Mouse (Mus musculus) heart, embryonic 16.5 days (tissue): ENCODE data around the gene Efnb2. TPM values are rescaled to one million over a fixed set of nuclear protein-coding genes. Genes with fewer than 3 reads are reported as not detected.

ENCODE experiments used
- ATAC-seq: fragments of 200-750 bp; cut with Nextera tagmentation; replicated peaks from 2 replicates; pipeline ENCODE4 v1.8.0; 2017; ENCODE audit warnings: moderate number of reproducible peaks; ENCODE audit not compliant: insufficient read depth, low FRiP score; ENCODE audit errors: extremely low read depth
- H3K27ac ChIP-seq: fragments of 300-500 bp; sonication (generic); 2 replicates; pipeline ENCODE4 v1.5.1; 2014; ENCODE audit warnings: mild to moderate bottlenecking, low read length, control low read depth, moderate library complexity
- H3K27me3 ChIP-seq: fragments of 300-500 bp; sonication (generic); 2 replicates; pipeline ENCODE4 v1.6.1; 2014; ENCODE audit warnings: low read length, mixed read lengths; ENCODE audit not compliant: control insufficient read depth, insufficient read depth
- H3K36me3 ChIP-seq: fragments of 300-500 bp; sonication (generic); 2 replicates; pipeline ENCODE4 v1.6.1; 2014; ENCODE audit not compliant: control insufficient read depth, insufficient read depth
- H3K4me1 ChIP-seq: fragments of 300-500 bp; sonication (generic); 2 replicates; pipeline ENCODE4 v1.6.1; 2014; ENCODE audit warnings: low read length, mixed read lengths; ENCODE audit not compliant: control insufficient read depth, insufficient read depth
- H3K4me2 ChIP-seq: fragments of 300-500 bp; sonication (generic); 2 replicates; pipeline ENCODE4 v1.6.1; 2014; ENCODE audit warnings: low read depth, mild to moderate bottlenecking, control low read depth, low read length
- H3K4me3 ChIP-seq: fragments of 300-500 bp; sonication (generic); 2 replicates; pipeline ENCODE4 v1.5.1; 2014; ENCODE audit warnings: mild to moderate bottlenecking, control low read depth, low read length
- H3K9ac ChIP-seq: fragments of 300-500 bp; sonication (generic); 2 replicates; pipeline ENCODE4 v1.6.1; 2014; ENCODE audit warnings: low read length, control low read depth
- H3K9me3 ChIP-seq: fragments of 300-500 bp; sonication (generic); replicated peaks from 2 replicates; pipeline ENCODE4 v1.6.1; 2016; ENCODE audit warnings: low read length; ENCODE audit not compliant: control insufficient read depth
- WGBS: fragments of 180-500 bp; shearing (Covaris S2); extraction: QIAGEN DNeasy Blood & Tissue Kit; methylation state at CpG from one replicate; pipeline ENCODE4 v1.1.7; 2014; 5-methylcytosine and 5-hydroxymethylcytosine counted together
- polyA plus RNA-seq: library from polyadenylated mRNA; unstranded; fragments of >200 nt; fragmentation: Nextera tagmentation; extraction: Ambion mirVana; gene quantifications from 2 replicates; pipeline ENCODE4 v1.2.1, GENCODE M21; 2015

The Efnb2 gene
- polyA plus RNA-seq, 1 experiment from 2014 or later, result 8.4 TPM

DNA sequence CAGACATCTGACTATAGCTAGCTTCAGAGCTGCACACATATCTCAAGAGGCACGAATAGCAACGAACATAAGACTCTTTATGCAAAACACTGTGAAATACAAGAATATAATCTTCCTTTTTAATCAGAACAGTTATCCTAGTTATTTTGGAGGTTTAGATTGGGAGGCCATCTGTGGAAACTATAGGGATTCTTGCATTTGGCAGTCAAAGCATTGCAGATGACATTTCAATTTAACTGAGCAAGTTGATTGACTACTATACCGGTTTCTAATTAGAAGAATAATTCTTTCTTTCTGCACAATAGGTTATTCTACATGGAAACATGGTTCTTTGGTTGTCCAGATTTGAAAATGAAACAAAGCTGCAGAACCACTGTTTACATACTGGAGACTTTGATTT lies 38.6 kb downstream of the Efnb2 start:
- H3K36me3 ChIP-seq, result peaks cover 8% of the 10 kb centered on the region

DNA sequence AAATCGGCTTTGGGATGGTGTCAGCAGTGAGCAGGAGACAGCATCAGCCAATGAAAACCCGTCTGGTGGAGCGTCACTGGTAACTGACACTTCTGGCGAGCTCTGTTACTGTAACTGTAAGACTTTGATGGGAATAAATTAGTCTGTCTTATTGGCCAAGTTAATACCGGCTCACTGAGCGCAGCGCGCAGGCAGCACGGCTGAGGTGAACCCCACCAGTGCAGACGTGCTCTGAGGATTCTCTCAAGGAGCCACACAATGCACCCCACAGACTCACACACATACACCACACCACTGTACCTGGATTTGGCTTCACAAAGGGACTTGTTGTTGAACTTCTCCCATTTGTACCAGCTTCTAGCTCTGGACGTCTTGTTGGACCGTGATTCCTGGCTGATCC lies 39.0 kb downstream of the Efnb2 start:
- Histone ChIP-seq H3K27me3 (no peaks in the 10 kb centered on the region), H3K9me3 (no peaks in the 10 kb centered on the region), H3K4me1 (peaks cover 6% of the 10 kb centered on the region), H3K36me3 (peaks cover 8% of the 10 kb centered on the region), H3K27ac (no peak overlapping the region), H3K4me3 (no peak overlapping the region), H3K9ac (no peak overlapping the region), H3K4me2 (no peak overlapping the region)
- no peak for ATAC-seq
- whole genome bisulfite sequencing, result 91% methylated on average over 12 of the region's 12 CpGs

More for the DNA sequence above, 38.6 kb downstream of the Efnb2 start:
- Histone ChIP-seq H3K9me3 (no peaks in the 10 kb centered on the region), H3K9ac (no peak overlapping the region), H3K4me1 (peaks cover 6% of the 10 kb centered on the region), H3K27ac (no peak overlapping the region), H3K27me3 (no peaks in the 10 kb centered on the region), H3K4me2 (no peak overlapping the region), H3K4me3 (no peak overlapping the region)
- ATAC-seq, result no peak
- WGBS, result 87% methylated on average over 3 of the region's 3 CpGs

DNA sequence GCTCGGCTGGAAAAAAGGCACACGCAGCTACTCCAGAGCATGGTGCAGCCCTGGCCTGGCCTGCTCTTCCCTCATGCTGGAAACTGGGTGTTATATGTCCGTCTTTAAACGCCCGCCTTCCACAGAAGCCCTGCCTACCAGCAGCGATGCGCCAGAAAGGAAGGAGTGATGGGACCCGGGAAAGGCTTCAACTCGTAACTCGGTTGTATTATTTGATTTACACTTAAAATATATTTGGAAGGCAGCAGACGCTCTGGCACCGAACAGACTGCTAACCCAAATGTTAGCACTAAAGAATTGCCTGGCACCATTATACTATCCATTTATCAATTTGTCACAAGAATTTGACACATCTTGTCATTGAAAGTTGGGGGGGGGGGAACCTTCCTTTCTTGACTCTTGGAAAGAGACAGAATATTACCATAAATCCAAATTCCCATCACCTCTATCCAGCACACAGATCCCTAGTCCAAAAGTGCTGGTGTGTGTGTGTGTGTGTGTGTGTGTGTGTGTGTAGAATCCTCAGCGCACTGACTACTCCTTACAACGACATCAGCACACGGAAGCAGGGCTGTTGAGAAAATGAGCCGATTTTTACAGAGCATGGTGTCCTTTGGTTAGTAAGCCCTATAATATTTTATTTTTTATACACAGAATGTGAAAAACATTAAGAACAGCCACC lies 39.7 kb downstream of the Efnb2 start:
- Histone ChIP-seq H3K36me3 (peaks cover 8% of the 10 kb centered on the region), H3K4me3 (no peak overlapping the region), H3K27ac (no peak overlapping the region), H3K4me2 (no peak overlapping the region), H3K9ac (no peak overlapping the region), H3K27me3 (no peaks in the 10 kb centered on the region), H3K4me1 (peaks cover 6% of the 10 kb centered on the region), H3K9me3 (no peaks in the 10 kb centered on the region)
- ATAC-seq, result no peak
- 87% methylated on average over 16 of the region's 16 CpGs for WGBS

DNA sequence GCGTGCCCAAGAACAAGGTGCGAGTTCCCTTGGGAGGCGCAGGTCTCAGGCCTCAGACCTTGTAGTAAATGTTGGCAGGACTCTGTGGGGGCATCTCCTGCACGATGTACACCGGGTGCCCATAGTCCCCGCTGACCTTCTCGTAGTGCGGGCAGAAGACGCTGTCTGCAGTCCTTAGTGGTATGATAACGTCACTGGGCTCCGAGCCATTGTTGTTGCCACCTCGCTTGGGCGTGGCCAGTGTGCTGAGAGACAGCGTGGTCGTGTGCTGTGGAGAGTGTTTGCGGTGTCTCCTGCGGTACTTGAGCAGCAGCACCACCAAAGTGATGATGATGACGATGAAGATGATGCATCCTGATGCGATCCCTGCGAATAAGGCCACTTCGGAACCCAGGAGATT lies 40.5 kb downstream of the Efnb2 start:
- peaks cover 6% of the 10 kb centered on the region for H3K4me1 ChIP-seq
- H3K36me3 ChIP-seq, result peaks cover 8% of the 10 kb centered on the region
- H3K4me3 ChIP-seq, result no peak overlapping the region
- no peak overlapping the region for H3K27ac ChIP-seq
- no peak overlapping the region for H3K9ac ChIP-seq
- H3K9me3 ChIP-seq, result no peaks in the 10 kb centered on the region
- no peaks in the 10 kb centered on the region for H3K27me3 ChIP-seq
- WGBS, result 80% methylated on average over 21 of the region's 21 CpGs
- H3K4me2 ChIP-seq, result no peak overlapping the region
- no peak for ATAC-seq

DNA sequence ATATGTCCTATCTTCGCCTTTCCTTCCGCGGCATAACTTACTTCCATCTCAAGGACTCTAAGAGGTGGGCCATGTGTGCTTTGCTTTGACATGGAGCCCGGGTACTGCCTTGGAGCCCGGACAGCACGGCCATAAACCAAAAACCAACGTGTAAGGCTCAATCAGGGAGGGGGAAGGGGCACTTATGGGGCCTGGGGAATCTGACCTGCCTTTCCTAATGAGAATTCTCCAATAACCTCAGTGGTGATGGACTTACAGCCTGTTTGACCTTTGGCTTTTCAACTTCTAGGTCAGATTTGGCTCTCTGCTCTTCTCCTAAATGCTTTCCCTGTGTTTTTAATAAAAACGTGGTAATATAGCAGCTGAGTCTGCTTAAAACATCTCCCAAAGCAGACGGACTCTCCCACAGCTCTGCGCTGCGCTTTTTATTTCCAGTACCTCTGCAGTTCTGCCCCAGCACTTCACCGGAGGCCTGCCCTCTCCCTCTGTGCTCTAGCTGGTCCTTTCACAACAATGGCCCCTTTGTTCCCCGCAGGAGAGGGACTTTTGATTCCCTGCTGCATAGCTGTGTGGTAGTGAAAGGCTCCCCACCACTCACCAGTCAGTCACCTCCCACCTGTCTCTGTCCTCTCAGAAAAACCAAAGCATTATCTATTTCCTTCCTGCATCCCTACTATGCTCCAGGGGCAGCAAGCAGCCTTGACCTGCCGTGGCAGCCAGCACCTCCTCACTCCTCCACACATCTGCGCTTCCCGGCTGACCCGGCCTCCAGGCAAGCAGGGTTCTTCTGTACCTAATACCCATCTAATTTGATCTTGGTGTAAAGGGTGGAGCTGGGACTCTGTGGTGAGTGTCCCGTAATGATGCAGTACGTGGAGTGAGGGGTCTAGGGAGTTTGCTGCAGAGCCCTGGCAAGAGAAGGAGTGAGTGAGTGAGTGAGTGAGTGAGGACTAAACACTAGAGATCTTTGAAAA lies 41.5 kb downstream of the Efnb2 start:
- Histone ChIP-seq H3K27me3 (no peaks in the 10 kb centered on the region), H3K9me3 (no peaks in the 10 kb centered on the region), H3K4me1 (peaks cover 6% of the 10 kb centered on the region), H3K9ac (no peak overlapping the region), H3K4me3 (no peak overlapping the region), H3K36me3 (peaks cover 8% of the 10 kb centered on the region), H3K4me2 (no peak overlapping the region), H3K27ac (no peak overlapping the region)
- ATAC-seq, result no peak
- WGBS, result 61% methylated on average over 19 of the region's 19 CpGs

DNA sequence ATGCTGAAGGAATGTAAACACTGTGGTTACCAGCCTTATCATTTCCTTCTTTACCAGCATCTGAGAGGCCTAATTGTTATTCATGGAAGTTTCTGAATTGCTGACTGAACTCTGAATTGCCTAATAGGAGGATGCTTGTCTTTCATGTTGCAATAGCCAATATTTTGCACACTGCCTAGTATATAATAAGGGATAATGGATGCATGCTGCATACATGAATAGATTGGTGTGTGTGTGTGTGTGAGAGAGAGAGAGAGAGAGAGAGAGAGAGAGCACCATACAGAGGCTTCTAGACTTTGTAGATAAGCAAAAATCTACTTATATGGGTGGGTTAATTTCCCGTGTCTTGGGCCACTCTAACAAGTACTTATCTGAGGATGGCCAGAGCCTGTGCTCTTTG lies 47.2 kb downstream of the Efnb2 start:
- Histone ChIP-seq H3K4me1 (no peaks in the 10 kb centered on the region), H3K27ac (no peak overlapping the region), H3K4me2 (no peak overlapping the region), H3K9ac (no peak overlapping the region), H3K9me3 (no peaks in the 10 kb centered on the region), H3K4me3 (no peak overlapping the region), H3K36me3 (no peaks in the 10 kb centered on the region; the same call in 1 of the 2 replicates), H3K27me3 (no peaks in the 10 kb centered on the region)
- WGBS, result 35% methylated on average over 1 of the region's 1 CpGs
- no peak for ATAC-seq

DNA sequence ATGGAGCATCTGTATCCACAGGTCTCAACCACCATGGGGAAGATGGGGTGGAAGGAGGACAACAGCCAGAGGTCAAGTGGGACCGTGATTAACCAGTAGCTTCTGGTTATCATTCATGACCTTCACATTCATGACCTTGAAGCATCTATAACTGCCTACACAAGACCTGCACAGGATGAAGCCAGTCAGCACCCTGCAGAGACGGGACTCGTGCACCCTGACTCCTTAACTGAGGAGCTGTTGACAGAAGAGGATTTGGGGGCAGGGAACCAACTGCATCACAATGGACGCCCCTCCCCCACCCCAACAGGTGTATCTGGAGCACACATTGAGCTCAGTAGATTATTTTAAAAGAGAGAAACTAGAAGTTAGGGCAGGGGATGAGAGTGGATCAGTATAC lies 49.1 kb downstream of the Efnb2 start:
- H3K9ac ChIP-seq, result no peak overlapping the region
- no peak overlapping the region for H3K4me3 ChIP-seq
- H3K27ac ChIP-seq, result no peak overlapping the region
- no peaks in the 10 kb centered on the region for H3K27me3 ChIP-seq
- ATAC-seq, result no peak
- H3K4me1 ChIP-seq, result no peaks in the 10 kb centered on the region
- H3K36me3 ChIP-seq, result no peaks in the 10 kb centered on the region; the same call in 1 of the 2 replicates
- 75% methylated on average over 4 of the region's 4 CpGs for WGBS
- H3K4me2 ChIP-seq, result no peak overlapping the region
- no peaks in the 10 kb centered on the region for H3K9me3 ChIP-seq

DNA sequence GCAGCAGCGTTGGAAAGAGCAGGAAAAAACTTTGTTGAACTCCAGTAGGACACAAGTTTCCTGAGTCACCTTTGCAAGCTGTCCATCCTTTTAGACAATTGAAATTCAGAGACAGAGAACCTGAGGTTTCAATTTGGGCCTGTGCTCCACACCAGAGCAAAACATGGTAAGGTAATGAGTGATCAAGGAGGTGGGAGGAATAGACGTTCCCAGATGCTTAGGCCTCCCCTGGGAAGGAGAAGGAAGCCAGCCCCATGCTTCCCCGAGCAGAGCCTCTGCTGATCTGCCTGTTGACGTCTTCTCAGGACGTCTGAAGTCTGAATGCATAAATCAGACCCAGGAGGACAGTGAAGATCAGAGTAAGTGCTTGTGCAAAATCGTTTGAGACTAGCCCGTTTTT lies 51.3 kb downstream of the Efnb2 start:
- no peaks in the 10 kb centered on the region for H3K27me3 ChIP-seq
- no peak overlapping the region for H3K4me2 ChIP-seq
- no peaks in the 10 kb centered on the region for H3K36me3 ChIP-seq
- no peaks in the 10 kb centered on the region for H3K4me1 ChIP-seq
- H3K9me3 ChIP-seq, result no peaks in the 10 kb centered on the region
- no peak overlapping the region for H3K4me3 ChIP-seq
- H3K27ac ChIP-seq, result no peak overlapping the region
- 31% methylated on average over 7 of the region's 7 CpGs for WGBS
- no peak for ATAC-seq
- no peak overlapping the region for H3K9ac ChIP-seq

DNA sequence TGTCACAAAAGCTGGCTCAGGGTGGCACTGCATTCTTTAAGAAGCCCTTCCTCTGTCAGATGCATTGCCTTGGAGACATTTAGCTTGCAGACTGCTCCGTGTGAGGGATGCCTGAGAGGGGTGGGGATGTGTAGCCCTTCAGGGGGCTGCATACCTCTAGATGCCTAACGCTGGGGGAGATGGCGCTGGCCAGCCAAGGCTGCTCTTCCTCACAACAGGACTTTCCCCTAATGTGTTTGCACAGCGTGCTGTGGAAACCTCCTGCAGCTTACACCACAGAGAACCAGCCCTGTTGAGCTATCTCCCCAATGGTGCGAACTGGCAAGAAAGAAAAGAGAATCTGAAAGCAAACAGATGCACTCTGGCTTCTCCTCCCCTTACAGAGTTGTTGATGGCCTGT lies 51.9 kb downstream of the Efnb2 start:
- Histone ChIP-seq H3K27me3 (no peaks in the 10 kb centered on the region), H3K36me3 (no peaks in the 10 kb centered on the region), H3K9me3 (no peaks in the 10 kb centered on the region), H3K27ac (no peak overlapping the region), H3K4me3 (no peak overlapping the region), H3K9ac (no peak overlapping the region), H3K4me1 (no peaks in the 10 kb centered on the region), H3K4me2 (no peak overlapping the region)
- ATAC-seq, result no peak
- 30% methylated on average over 5 of the region's 5 CpGs for WGBS
